Mouse (Mus musculus) embryonic facial prominence, embryonic 14.5 days (tissue): ENCODE results near the gene Dbx2. TPM values are rescaled to one million over a fixed set of nuclear protein-coding genes. Genes with fewer than 3 reads are reported as not detected.

ENCODE experiments used
- ATAC-seq: fragments of 200-750 bp; cut with Nextera tagmentation; 2 replicates; pipeline ENCODE4 v1.8.0; 2017; ENCODE audit warnings: low read depth, moderate number of reproducible peaks, moderate TSS enrichment
- DNase-seq: peaks from one replicate; pipeline ENCODE4 v3.0.0-alpha.2; 2015; ENCODE audit warnings: low spot score
- H3K27ac ChIP-seq: fragments of 300-500 bp; sonication (generic); replicated peaks from 2 replicates; pipeline ENCODE4 v1.5.1; 2014; ENCODE audit warnings: low read depth, mild to moderate bottlenecking, low read length, moderate library complexity
- H3K27me3 ChIP-seq: fragments of 300-500 bp; sonication (generic); replicated peaks from 2 replicates; pipeline ENCODE4 v1.6.1; 2014; ENCODE audit warnings: low read length; ENCODE audit not compliant: control insufficient read depth, insufficient read depth
- H3K36me3 ChIP-seq: fragments of 300-500 bp; sonication (generic); 2 replicates; pipeline ENCODE4 v1.6.1; 2014; ENCODE audit warnings: low read length, mixed read lengths; ENCODE audit not compliant: control insufficient read depth, insufficient read depth
- H3K4me1 ChIP-seq: fragments of 300-500 bp; sonication (generic); 2 replicates; pipeline ENCODE4 v1.6.1; 2014; ENCODE audit warnings: antibody characterized with exemption, low read length; ENCODE audit not compliant: control insufficient read depth, insufficient read depth
- H3K4me2 ChIP-seq: fragments of 300-500 bp; sonication (generic); 2 replicates; pipeline ENCODE4 v1.6.1; 2014; ENCODE audit warnings: low read depth, mild to moderate bottlenecking, low read length, moderate library complexity, mixed read lengths
- H3K4me3 ChIP-seq: fragments of 300-500 bp; sonication (generic); 2 replicates; pipeline ENCODE4 v1.5.1; 2014; ENCODE audit warnings: low read depth, mild to moderate bottlenecking, low read length
- H3K9ac ChIP-seq: fragments of 300-500 bp; sonication (generic); 2 replicates; pipeline ENCODE4 v1.6.1; 2014; ENCODE audit warnings: low read depth, mild to moderate bottlenecking, low read length, moderate library complexity, mixed read lengths
- H3K9me3 ChIP-seq: fragments of 300-500 bp; sonication (generic); 2 replicates; pipeline ENCODE4 v1.6.1; 2016; ENCODE audit warnings: low read length; ENCODE audit not compliant: control insufficient read depth
- WGBS: fragments of 180-500 bp; shearing (Covaris S2); extraction: QIAGEN DNeasy Blood & Tissue Kit; methylation state at CpG from one replicate; pipeline ENCODE4 v1.1.7; 2014; 5-methylcytosine and 5-hydroxymethylcytosine counted together
- polyA plus RNA-seq: library from polyadenylated mRNA; unstranded; fragments of >200 nt; fragmentation: Nextera tagmentation; extraction: Ambion mirVana; gene quantifications from 2 replicates; pipeline ENCODE4 v1.2.1, GENCODE M21; 2014

Gene Dbx2
- polyA plus RNA-seq, 1 experiment from 2014 or later: 0.19 TPM

DNA sequence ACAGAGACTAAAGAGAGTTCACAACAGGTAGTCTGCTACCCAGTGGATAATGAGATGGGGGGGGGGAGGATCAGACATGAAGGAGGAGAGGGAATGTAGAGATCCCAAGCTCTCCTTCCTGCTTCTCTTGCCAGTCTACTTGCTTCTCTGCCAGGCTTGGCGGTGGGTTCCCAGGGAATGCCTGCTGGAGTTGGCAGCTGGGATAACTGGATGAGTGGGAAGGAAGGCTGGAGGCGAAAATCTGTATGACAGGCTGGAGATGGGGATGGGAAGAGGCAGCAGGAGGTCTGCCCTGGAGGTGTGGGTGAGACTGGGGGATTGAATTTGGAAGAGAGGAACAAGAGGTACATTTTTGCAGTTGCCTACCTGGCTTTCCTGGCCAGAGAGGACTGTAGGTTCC lies 19.4 kb upstream of the Dbx2 start:
- Histone ChIP-seq H3K4me3 (no peak overlapping the region), H3K27me3 (no peaks in the 10 kb centered on the region), H3K36me3 (no peaks in the 10 kb centered on the region), H3K9ac (no peak overlapping the region), H3K4me1 (no peaks in the 10 kb centered on the region), H3K4me2 (no peak overlapping the region), H3K27ac (no peak overlapping the region), H3K9me3 (0 out of 2 replicates have a peak, but pooled peaks cover 3% of the 10 kb centered on the region)
- DNase-seq (no peak), ATAC-seq (no peak)
- WGBS: 85% methylated on average over 2 of the region's 2 CpGs

DNA sequence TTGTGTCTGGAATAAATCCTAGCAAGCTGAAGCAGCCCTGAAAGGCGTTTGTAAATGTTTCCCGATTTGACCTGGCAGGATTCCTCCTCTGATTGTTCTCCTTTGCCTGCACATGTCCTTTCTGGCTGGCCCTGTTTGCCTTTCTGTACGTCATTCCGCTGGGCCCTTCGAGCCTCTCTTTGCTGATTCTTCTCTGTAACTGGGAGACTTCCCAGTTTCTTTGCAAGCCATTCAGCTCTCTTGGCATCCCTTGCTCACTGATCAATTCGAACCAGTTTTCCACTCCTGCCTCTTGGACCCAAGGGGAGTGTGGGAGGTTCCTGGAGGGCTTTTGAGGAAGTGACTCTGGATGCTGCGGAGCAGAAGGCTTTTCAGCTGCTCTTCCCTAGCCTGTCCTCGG lies 11.4 kb upstream of the Dbx2 start:
- Histone ChIP-seq H3K27ac (no peak overlapping the region), H3K4me1 (no peaks in the 10 kb centered on the region), H3K9me3 (no peaks in the 10 kb centered on the region), H3K27me3 (no peaks in the 10 kb centered on the region), H3K36me3 (no peaks in the 10 kb centered on the region), H3K4me2 (no peak overlapping the region), H3K4me3 (no peak overlapping the region), H3K9ac (no peak overlapping the region)
- DNase-seq (peak; percentile 25), ATAC-seq (no peak)
- WGBS: 32% methylated on average over 8 of the region's 8 CpGs

DNA sequence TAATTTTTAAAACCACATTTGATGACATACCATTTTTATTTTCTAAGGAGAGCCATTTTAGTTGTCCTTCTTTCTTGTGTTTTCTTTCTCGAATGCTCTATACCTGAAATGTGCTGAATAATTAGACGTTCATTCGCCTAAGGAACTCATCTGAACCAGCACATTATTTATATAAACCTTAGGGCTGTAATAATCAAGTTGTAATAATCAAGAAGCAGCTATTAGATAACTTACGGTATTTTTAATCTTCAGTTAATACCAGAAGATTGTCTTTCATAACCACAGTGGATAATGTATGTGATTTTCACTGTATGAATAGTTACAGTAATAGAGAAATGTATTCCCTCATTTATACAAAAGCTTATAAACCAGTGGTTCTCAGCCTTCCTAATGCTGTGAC lies 9.2 kb upstream of the Dbx2 start:
- no peak for DNase-seq
- no peak overlapping the region for H3K9ac ChIP-seq
- no peaks in the 10 kb centered on the region for H3K9me3 ChIP-seq
- no peaks in the 10 kb centered on the region for H3K4me1 ChIP-seq
- H3K4me2 ChIP-seq: no peak overlapping the region
- H3K36me3 ChIP-seq: no peaks in the 10 kb centered on the region
- no peaks in the 10 kb centered on the region for H3K27me3 ChIP-seq
- ATAC-seq: no peak
- H3K4me3 ChIP-seq: no peak overlapping the region
- H3K27ac ChIP-seq: no peak overlapping the region
- WGBS: 88% methylated on average over 4 of the region's 4 CpGs

DNA sequence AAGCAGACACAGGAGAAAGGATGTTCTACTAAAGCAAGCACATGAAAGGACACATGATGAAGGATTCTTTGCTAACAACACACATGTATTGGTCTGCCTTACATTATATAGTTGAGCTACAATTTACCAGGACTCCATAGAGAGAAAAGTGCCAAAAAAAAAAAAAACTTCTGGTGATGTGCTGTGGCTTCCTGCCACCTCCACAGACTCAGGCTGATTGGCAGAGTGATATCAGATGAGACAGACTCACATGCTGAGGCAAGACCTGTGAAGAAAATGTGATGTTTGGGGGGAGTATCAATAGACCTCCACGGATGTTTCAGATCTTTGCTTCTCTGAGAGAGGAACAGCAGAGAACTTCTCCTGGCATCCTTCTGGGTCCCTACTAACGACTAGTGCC lies 6.0 kb upstream of the Dbx2 start:
- DNase-seq (no peak), ATAC-seq (no peak)
- H3K4me2 ChIP-seq: no peak overlapping the region
- H3K27me3 ChIP-seq: no peaks in the 10 kb centered on the region
- no peak overlapping the region for H3K4me3 ChIP-seq
- no peaks in the 10 kb centered on the region for H3K36me3 ChIP-seq
- no peak overlapping the region for H3K27ac ChIP-seq
- 59% methylated on average over 2 of the region's 2 CpGs for WGBS
- H3K9ac ChIP-seq: no peak overlapping the region
- no peaks in the 10 kb centered on the region for H3K4me1 ChIP-seq
- H3K9me3 ChIP-seq: no peaks in the 10 kb centered on the region

DNA sequence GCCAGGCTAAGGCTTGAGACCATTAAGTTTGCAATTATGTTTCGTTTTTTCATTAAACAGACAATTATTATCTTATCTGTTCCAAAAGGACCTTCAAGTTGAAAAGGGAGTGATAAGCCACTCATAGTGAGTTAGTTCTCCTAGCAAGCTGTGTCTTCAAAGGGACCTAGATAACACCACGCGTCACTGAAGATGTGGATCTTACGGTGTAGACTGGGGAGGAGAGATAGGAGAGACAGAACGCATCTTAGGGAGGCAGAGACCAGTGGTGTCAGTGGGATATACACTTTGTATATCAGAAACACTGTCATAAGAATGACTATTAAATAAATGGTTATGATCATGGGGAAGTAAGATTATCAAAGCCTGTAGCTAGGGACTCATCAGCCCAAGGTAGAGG lies 4.6 kb upstream of the Dbx2 start:
- H3K9me3 ChIP-seq: no peaks in the 10 kb centered on the region
- H3K4me2 ChIP-seq: no peak overlapping the region
- H3K9ac ChIP-seq: no peak overlapping the region
- no peak overlapping the region for H3K4me3 ChIP-seq
- DNase-seq (no peak), ATAC-seq (no peak)
- no peaks in the 10 kb centered on the region for H3K4me1 ChIP-seq
- peaks cover 5% of the 10 kb centered on the region; the same call in 1 of the 2 replicates for H3K27me3 ChIP-seq
- WGBS: 85% methylated on average over 5 of the region's 5 CpGs
- no peaks in the 10 kb centered on the region for H3K36me3 ChIP-seq
- H3K27ac ChIP-seq: no peak overlapping the region

DNA sequence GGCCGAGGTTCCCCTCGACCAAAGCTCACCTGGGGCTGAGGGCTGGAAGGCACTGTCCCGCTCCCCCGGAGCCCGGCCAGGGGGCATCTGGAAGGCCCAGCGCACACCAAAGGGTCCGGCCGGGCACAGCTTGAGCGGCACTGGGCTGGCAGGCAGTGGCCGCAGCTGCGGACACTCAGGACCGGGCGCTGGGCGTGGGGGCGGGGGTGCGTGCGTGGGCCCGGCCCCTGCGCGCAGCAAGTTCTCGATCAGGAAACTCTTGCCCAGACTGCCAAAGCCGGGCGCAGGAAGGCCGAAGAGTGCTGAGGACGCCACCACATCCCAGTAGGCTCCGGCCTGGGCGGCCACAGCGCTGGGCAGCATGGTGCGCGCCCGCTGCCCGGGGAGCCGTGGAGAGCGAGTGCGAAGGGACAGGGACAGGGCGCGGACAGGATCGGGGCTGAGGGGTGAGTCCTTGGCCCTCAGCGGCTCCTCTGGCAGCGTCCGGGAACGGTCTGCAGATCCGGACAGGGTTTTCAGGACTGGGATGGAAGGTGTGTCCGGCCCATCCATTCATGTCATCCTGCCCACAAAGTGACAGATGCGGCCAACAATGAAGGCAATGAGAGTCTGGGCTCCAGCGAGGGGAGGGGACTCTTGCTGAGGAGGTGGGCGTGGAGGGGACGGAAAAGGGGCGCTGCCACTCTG lies 1.4 kb downstream of the Dbx2 start:
- H3K27me3 ChIP-seq: peaks cover 63% of the 10 kb centered on the region
- H3K9ac ChIP-seq: peak overlapping the region; percentile 62

DNA sequence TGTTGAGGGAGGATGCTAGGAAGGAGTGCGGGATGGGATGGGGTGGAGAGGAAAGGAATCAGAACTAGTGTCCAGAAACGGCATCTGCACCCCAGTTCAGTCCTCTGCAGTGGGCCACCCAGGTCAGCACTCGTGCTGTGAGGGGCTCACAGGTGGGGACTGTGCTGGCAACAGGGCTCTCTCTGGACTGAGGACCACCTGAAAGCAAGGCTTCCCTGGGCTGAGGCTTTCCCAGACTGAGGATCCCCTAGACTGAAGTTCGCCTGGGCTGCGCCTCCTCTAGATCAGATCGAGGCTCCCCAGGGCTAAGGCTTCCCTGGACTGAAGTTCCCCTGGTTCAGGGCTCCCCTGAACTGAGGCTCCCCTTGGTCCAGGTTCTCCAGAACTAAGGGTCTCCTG lies 1.9 kb downstream of the Dbx2 start:
- Histone ChIP-seq H3K9ac (peak overlapping the region; percentile 62), H3K27ac (no peak overlapping the region), H3K36me3 (no peaks in the 10 kb centered on the region), H3K27me3 (peaks cover 68% of the 10 kb centered on the region), H3K4me3 (peak overlapping the region; percentile 42), H3K4me2 (peak overlapping the region; percentile 81), H3K9me3 (no peaks in the 10 kb centered on the region), H3K4me1 (peaks cover 13% of the 10 kb centered on the region)
- ATAC-seq (no peak; the same call in 1 of the 2 replicates), DNase-seq (no peak)
- 2% methylated on average over 6 of the region's 6 CpGs for WGBS

More for the DNA sequence above, 1.4 kb downstream of the Dbx2 start:
- Histone ChIP-seq H3K4me3 (peak overlapping the region; percentile 42), H3K4me1 (peaks cover 13% of the 10 kb centered on the region), H3K4me2 (peak overlapping the region; percentile 81), H3K36me3 (no peaks in the 10 kb centered on the region), H3K9me3 (no peaks in the 10 kb centered on the region), H3K27ac (no peak overlapping the region)
- DNase-seq (no peak), ATAC-seq (peak; percentile 37; the same call in 1 of the 2 replicates)
- WGBS: 1% methylated on average over 27 of the region's 49 CpGs

DNA sequence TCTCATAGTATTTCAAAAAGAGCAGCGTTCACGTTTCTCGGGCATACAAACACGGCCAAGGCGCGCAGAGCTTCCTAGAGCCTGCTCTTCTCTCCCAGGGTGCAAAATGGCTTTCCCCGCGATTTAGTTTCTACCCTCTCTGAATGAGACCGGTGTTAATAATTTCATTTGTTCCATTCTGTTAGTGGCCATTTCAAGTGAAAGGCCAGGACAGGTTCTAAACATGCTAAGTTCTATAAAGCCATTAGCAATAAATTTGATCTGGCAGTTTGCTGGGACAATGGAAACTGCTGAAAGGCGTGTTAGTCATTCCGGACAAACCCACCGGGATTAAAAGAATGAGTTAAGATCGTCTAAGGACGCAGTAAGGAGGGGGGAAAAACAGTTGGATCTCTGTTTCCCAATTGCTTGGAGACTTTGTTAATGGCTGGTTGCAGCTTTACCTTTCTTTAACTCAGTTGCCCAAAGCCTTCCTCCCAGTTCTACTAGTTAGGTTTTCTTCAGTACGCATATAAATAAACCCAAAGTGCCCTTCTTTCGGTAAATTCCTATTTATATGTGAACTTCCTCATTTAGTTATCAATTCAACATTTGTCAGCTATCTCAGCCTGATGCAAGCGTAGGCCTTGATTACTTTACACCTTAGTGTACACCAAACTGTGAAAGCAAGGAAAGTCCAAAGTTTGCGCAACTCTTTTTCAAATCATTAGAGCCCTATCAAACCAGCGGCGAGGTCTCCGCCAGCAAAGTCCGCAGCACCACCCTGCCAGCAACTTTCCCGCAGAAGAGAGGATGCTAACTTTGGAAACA lies 2.7 kb downstream of the Dbx2 start:
- Histone ChIP-seq H3K9ac (no peak overlapping the region), H3K4me1 (peaks cover 13% of the 10 kb centered on the region), H3K4me2 (peak overlapping the region; percentile 18), H3K36me3 (no peaks in the 10 kb centered on the region), H3K4me3 (0 out of 2 replicates have a peak overlapping the region, but pooled peaks have one; percentile 3), H3K9me3 (no peaks in the 10 kb centered on the region), H3K27ac (no peak overlapping the region), H3K27me3 (peaks cover 69% of the 10 kb centered on the region)
- ATAC-seq (no peak), DNase-seq (no peak)
- WGBS: 4% methylated on average over 23 of the region's 23 CpGs
